Mouse (Mus musculus) gastrocnemius, adult 8-10 months (tissue): ENCODE results near the gene Cab39l. TPM values are rescaled to one million over a fixed set of nuclear protein-coding genes. Genes with fewer than 3 reads are reported as not detected.

Source experiments
- DNase-seq, 2 experiments: peaks; one replicate each; pipeline ENCODE4 v3.0.0; 2022; ENCODE audit warnings: low spot score in 2 of 2
- total RNA-seq, 4 experiments: library from RNA; stranded (reverse); gene quantifications; 2 replicates each; pipeline ENCODE4 v1.2.4; 2022

Gene Cab39l
- total RNA-seq, 4 experiments from 2014 or later: 20.9 to 26.5 (median 22.3) TPM

DNA sequence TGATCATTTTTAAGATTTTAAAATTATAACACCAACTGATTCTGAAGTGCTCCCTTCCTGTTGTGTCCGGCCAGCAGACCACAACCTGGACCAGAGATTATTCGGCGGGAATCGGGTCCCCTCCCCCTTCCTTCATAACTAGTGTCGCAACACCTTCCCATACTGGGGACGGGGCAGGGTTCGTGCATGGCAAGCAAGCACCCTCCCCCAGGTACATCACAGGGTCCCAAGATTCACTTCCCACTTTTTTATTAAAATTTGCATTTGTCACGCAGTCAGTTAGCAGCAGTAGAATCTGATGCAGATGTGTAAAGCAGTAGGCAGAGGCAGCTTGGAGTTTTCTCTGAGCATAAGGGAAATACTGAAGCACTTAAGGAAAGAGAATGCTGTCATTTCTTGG lies 64.1 kb downstream of the Cab39l start:
- no peak for DNase-seq

DNA sequence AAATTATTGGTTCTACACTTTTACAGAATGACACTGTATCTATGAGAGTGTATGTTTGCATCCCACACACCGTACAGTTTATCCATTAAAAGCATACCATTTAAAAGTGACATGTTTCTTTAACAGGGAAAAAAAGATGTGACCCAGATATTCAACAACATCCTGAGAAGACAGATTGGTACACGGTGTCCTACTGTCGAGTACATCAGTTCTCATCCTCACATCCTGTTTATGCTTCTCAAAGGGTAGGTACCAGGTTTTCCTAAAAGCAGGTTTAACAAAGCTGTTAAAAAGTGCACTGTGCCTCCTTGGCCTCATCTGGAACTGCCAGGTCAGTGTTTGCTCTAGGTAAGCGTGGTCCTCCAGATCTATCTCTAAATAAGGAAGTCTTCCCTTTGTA lies 65.4 kb downstream of the Cab39l start:
- no peak for DNase-seq

DNA sequence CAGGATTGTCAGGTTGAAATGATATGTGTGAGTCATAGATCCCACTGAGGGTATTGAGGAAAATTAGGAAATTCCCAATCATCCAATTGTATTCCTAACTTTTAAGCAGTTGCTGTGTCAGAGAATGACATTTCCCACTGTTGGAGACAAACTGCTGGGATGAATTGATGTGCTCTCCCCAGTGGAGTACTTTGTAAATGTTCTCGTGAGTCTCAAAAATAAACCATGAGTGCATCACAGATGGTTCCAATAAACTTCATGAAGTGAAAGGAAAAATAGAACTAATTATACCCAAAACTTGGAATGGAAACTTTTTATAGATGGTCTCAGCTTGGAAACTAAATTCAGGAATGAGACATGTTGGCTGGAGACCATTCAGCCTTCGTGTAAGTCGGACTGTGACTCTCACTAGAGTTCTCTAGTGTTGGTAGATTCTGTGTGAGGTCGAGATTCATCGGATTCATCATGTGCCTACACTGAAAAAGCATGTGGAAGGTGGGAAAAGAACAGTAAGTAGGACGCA lies 73.2 kb downstream of the Cab39l start:
- no peak for DNase-seq

DNA sequence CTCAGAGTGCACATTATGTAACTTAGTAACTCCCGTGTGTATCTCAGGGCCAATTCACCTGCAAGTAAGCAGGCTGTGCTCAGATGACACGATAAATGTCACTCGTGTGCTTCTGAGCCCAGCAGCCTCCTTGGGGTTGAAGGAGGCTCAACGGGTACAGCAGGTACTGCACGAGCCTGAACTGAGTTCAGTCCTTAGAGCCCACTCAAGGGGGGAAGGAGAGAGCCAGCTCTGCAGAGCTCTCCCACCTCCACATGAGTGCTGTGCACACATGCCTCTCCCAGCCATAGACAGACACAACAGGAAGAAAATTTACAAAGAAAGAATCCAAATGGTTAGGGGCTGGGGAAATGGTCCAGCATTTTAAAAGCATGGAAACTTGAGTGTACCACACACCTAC lies 85.1 kb downstream of the Cab39l start:
- no peak for DNase-seq

DNA sequence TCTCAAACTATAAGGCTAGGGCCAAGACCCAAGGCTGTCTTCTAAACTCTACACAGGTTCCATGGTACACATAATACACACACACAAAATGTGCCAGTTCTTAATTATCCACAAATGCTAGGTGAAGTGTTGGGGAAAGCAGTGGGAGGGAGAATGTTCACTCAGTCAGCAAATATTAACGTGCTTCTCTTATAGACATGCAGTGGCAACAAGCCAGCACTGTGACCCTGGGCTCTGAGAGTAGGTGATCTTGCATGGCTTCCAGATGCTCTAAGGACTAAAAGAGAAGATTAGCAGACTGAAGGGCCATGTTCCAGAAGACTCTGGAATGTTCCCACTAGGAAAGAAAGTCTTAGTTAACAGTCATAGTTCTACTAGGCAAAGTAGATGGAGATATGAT lies 90.0 kb downstream of the Cab39l start:
- DNase-seq: no peak

DNA sequence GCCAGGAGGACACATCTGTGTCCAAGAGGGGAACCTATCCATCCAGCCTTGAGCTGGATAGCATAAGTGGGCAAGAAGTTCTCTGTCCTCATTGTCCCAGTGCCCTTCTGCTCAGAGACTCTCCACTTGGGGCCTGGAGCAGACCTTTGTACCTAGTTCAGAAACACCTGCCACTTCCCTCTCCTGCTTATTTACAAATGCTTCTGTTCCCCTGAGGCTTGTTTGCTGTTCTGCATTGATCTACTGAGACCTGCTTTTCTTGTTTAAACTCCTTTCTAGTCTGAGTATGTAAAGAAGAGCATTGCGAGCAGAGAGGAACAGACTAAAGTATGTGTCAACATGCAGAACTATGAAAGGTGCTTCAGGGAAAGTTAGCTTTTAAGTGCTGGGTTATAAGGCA lies 92.2 kb downstream of the Cab39l start:
- DNase-seq: no peak

DNA sequence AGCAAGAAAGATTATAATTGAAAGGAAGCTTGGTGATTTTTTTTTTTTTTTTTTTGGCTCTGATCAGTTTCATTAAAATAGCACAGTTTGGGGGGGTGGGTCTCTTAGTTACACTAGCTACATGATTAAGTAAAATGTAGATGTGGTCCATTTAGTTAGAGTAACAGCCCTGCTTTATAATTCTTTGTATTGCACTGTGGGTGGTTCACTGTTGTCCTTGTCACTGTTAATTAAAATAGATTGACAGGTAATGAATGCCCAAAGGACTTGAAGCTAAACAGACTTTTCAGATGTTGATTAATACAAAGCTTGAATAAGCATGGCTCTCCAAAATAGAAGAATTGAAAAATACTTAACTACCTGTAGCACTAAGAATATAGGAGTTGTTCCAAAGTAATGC lies 93.1 kb downstream of the Cab39l start:
- no peak for DNase-seq

DNA sequence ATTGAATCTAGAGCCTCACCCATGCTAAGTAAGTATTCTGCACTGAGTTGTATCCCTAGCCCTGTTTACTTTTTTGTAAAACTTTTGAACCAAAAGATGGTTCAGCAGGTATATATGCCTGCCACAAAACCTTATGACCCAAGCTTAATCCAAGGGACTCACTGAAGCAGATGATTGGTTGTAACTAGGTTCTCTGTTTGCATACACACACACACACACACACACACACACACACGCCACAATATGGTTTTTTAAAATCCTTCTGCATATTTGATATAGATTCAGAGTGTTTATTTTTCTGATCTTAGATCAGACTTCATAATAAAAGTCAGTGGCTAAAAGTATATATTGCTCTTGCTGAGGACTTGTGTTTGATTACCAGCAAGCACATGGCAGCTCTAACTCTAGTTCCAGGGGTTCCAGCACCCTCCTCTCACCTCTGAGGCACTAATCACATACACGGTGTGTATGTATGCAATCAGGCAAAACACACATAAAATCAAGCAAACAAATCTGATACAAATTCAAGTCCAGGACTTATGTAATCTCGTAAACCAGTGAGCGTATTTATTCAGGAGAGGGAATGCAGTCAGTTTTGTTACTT lies 97.2 kb downstream of the Cab39l start:
- DNase-seq: no peak

DNA sequence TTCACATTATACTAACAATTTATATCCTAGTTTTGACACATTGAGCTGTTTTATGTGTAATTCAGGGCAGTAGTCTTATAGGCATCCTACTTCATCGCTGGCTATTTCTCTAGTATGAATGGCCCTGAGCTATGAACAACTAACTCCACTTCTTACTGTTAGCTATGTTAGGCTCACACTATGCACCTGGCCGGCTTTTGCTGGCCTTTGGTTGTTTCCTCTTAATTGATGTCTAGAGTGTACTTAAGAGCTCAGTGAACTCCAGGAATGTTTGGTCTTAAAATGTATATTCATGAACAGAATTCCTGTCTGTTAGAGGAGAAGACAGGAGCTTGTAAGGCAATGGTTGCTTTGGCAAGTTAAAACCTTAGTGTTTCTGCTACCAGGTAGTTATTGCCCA lies 99.5 kb downstream of the Cab39l start:
- DNase-seq: no peak

DNA sequence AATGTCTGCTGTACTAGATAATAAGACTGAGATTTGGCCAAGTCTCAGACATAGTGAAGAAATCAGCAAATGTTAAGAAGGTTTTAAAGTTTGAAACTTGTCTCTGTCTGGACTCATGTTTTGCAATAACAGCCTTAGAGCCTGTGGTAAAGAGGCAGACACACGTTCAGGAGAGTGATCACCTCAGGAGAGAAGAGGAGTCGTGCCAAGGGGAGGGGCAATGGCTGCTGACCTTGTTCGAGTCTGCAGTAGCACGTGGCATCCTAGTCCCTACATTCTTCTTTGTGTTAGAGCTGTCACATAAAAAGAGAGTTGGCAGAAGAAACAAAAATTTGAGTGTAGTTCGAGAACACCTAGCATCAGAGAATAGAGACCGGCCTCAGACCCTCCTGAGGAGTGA lies 100.0 kb downstream of the Cab39l start:
- DNase-seq: no peak

DNA sequence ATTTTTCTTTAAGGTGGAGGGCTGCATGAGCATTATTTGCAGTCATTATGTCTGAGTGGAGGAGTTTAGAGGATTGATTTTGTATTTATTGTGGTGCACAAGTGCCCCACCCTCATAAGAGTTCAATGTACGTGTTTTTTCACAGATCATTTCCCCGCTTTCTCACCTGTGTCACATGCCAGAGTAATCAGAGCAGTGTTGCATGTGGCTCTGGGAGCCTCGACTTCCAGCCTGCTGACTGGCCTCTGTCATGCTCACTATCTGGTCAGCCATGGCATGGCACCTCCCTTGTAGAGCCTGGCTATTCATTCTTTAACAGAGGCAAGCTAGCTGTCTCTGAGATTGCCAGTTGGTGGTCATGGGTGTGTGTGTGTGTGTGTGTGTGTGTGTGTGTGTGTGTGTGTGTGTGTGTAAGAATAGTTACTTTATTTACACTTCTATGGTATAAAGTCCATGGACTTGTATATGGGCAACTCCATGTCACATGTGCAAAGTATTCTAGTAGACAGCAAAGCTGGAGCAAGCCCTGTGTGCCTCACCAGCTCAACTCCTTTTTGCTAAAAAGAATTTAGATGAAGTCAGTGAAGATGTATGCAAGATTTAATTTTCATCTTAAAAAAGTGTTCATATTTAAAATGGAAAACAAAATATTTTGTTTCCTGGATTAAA lies 102.5 kb downstream of the Cab39l start:
- no peak for DNase-seq

DNA sequence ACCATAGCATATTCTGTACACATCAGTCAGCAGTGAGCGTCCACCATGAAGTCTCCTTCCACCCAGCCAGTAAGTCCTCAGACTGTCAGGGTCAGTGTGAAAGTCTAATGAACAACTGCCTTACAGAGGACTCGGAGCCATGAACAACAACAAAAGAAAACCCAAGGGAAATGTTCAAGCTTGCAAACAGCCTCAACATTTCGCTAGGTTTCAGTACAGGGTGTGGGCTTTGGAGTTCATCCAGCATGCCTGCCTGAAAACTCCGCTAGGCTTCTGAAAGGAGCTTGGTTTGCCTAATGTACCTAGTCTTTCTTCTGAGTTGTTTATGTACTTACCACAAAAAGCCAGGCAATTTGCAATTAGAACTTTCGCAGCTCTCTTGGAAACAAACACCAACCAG lies 103.2 kb downstream of the Cab39l start:
- no peak for DNase-seq

DNA sequence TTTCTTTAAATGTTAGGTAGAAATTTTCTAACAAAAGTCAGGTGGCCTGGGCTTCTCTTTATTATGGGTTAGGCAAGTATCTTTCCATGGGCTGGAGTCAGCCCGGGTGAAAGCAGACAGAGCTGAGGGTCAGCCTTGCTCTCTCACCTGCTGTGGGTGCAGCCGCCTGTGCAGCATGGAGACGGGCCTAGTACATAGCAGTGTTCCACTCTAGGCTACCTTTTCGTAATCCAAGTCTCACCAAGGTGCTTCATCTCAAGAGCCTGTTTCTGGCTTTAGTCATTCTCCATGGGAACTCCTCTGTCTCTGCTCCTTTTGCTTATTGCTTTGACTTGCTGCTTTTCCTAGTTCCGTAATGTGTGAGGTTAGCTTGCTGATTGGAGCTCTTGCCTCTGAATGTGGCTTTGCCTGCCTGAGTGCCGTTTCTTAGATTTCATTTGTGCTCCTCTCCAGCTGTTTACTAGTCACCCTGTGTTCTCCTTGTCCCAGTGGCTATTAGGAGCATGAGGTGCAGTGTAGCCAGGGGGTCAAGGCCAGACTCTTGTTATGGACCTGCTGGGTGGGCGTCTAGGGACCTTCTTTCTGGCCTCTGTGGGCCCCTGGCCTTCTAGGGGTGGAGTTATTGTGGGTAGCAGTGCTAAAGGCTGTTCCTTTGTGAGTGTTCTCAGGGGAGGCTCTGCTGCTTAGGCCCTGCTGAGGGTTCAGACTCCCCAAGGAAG lies 105.5 kb downstream of the Cab39l start:
- no peak for DNase-seq

DNA sequence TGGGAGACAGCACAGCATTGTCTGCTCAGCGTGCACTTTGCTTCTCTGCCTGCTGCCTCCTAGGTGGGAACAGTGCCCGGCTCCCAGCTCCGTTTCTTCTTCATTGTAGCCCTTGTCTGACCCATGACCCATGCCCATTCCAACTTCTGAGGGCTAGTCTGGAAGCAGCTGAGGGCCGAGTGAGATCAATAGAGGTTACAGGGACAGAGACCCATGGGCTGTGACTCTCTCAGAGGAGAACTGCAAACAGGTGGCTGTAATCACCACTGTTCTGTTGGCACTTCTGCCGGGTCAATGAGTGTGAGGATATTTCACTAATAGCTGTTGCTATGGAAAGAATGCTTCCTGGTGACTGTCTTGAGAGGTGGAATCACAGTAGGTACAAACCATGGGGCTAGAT lies 106.8 kb downstream of the Cab39l start:
- DNase-seq: no peak

DNA sequence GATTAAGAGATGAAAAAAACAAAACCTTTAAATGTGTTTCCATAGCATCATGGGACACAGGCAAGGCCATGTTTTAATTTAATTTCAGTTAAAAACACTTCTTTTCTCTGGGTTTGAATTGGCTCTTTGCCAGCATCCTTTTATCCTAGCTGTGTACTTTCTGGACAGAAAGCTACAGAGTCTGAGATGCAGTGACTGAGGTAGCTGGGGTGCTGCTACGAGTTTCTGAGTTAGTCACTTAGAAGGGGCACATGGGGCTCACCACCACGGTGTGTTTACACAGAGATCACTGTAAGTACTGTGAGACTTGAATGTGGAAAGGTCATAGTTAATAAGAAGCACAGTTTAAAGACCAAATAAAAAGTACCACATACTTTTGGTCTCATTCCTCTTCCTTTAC lies 107.8 kb downstream of the Cab39l start:
- no peak for DNase-seq

DNA sequence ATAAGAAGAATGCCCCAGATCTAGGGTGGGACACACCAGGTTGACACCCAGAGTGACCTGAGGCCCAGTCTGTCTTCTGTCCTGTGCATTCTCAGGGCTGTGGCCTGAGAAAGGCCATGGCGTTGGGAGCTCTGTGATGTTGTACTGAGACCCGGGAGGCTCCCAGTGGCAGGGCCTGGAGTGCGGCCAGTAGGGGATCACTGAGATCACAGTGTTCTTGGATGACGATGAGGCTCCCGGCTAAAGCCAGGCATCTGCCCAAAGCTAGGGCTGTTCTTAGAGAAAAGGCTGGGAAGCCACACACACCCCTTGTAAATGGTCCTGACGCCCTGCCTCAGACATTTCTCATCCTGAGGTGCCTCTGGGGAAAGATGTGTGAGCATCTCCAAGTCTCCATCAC lies 108.3 kb downstream of the Cab39l start:
- DNase-seq: peak; percentile 63 to 83

DNA sequence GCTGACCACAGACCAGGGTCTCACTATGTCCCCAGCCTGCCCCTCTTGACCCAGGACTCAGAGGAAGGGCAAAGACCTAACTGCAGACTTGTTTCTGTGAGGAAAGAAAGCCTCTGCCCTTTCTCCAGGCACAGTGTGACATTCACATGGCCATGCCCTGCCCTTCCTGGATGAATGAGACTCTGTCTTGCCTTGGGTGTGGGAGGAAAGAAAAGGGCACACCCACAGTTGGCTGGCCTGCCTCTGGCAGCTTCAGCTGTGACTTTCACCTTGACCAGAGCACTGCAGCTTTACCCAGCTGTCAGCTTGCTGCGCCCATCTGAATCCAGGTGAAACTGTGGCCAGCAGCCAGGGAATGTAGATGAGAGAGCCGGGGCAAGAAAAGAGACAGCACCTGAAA lies 110.1 kb downstream of the Cab39l start:
- DNase-seq: peak in 1 of 2 experiments; percentile 13

DNA sequence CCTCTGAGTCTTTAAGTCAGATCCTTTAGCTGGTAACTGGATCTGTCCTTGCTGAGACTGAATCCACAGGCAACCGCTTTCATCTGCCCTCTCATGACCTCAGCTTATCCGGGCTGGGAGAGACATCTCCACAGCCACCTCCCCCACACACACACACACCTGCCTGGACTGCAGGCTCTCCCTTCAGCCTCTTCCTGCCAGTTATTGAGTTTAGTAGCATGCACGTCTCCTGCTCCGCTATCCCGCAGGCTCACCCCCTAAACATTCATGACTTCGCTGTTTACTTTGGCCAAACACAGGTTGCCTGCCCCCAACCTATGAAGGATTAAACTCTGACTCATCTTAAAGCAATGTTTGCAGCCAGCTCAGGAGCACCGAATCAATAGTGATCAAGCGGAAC lies 111.2 kb downstream of the Cab39l start:
- DNase-seq: no peak

DNA sequence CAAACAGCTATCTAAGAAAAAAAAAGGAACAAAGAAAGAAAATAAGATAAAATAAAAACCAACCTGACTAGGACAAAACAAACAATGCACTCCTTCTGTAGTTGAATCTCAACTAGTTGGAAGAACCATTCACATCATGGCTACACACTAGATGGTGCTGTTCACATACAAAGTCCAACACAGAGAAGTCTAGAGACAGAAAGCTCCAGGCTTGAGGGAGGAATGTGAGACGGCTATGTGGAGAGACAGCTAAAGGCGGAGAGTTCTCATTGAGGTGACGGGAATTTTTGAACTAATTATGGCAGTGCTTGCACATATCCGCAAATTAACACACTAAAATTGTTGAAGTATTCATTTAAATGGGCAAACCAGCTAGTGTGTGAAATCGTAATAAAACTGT lies 113.3 kb downstream of the Cab39l start:
- DNase-seq: no peak

DNA sequence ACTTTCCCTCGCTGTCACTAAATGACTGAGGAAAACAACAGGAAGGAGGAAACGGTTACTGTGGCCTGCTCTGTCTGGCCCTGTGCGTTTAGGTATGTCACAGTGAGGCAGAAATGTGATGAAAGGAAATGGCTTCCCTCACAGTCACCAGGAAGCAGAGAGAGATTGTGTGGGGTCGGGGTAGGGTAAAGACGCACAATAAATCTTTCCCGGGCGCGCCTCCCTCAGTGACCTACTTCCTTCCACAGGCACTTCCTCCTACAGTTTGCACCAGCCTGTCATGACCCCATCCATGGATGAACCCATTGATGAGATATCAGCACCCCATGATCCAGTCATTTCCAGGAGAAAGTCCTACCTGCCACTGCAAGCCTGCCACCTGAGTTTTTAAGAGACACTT lies 114.2 kb downstream of the Cab39l start:
- DNase-seq: no peak

DNA sequence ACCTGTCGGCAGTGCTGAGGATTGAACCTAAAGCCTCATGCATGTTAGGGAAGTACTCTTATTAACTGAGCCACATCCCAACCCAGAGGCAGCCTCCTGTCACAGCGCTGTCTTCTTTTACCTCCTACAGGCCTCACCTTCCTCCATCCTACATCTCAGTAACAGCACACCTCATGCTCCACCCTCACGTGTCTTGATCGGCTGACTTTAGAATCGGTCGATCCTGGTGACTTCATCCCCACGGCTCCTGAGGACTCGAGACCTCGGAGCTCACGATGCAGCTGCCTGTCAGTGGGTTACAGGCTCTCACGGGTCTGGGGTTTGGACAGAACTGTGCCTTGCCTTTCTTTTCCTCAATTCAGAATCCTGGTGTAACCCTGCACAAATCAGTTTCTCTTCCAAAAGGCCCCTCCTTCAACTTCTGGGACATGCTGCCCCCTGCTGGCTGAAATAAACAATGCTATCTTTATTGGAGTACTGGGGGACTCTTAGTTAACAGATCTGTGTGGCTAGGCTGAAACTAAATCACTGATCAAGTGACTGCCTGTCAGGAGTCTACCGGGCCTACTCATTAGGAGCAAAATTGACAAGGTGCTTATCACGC lies 115.3 kb downstream of the Cab39l start:
- peak; percentile 31 to 45 for DNase-seq

DNA sequence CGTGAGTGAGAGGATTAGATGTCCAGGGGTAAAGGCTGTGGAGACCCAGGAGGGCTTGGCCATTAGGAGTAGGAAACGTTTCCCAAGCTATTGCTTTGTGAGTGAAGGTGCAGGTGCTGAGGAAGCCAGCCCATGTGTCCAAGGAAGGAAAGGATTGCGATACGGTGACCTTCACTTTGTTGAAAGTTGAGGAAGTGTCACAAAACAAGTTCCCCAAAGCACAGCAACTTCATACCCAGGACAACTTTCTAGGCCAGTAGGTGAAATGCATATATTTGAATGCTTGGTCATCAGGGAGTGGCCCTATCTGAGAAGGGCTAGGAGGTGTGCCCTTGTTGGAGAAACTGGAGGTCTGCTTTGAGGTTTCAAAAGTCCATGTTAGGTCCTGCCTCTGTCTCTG lies 116.3 kb downstream of the Cab39l start:
- DNase-seq: no peak
